In the genomic region with DNA sequence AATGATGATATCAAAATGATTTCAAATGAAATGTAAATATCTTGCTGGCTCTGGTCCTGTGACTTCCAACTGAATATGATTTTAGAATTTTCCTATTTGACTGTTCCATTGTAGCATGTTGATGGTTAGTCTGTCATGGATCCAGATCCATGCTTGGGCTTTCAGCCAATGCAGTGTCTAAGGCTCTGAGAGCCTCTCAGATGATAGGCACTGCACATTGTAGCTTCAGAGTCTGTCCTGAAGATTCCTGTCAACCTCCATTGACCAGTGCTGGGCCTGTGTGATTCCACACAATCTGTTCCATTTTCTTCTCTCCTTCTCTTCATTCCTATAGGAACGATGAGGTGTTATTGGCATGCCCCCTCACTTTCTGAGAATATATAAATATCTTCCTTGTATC, we compare ENCODE assay signal across 15 mouse cellular contexts.
DNase-seq lines count a peak whose midpoint lies in the region; ATAC-seq and TF ChIP-seq lines count a peak whose summit lies in the region.
"Had no signal": no experiment of that assay in that cellular context is flagged by ENCODE, and none has a peak within 500 bp of the region (broad histone marks: within the 10 kb centered on the region; RNA-seq: fewer than 3 reads in every experiment).

No protein-coding gene starts in this region.

- H3K4me1 ChIP-seq in heart, embryonic 11.5 days (ENCODE audit: control insufficient read depth, insufficient read depth, low read length): no peaks in the 10 kb centered on the region
- H3K4me1 ChIP-seq in lung, embryonic 16.5 days (replicated peaks; ENCODE audit: control insufficient read depth, insufficient read depth, low read length): peaks cover 4% of the 10 kb centered on the region; the same call in 1 of the 2 replicates
- H3K4me1 ChIP-seq in kidney, embryonic 16.5 days (ENCODE audit: insufficient read depth, low read length): no peaks in the 10 kb centered on the region
- H3K4me1 ChIP-seq: embryonic facial prominence, embryonic 12.5 days; forebrain, embryonic 15.5 days had no signal

- intact Hi-C loops in left cerebral cortex, adult 2 months (cut with DNase I): no loop called here

- no peak for TF ChIP-seq POLR2A in brain, embryonic 14.5 days (IDR thresholded peaks at IDR 0.05; ENCODE audit: borderline replicate concordance, extremely low read depth, insufficient read depth, insufficient read length, poor library complexity, severe bottlenecking)

- H3K9ac ChIP-seq in heart, embryonic 11.5 days (ENCODE audit: low read depth, low read length): no peak overlapping the region
- no peak overlapping the region for H3K9ac ChIP-seq in lung, embryonic 16.5 days (ENCODE audit: low read length)
- no peak overlapping the region for H3K9ac ChIP-seq in kidney, embryonic 16.5 days (replicated peaks; ENCODE audit: low read length)
- H3K9ac ChIP-seq: embryonic facial prominence, embryonic 12.5 days; forebrain, embryonic 15.5 days; heart, embryonic 13.5 days; hindbrain, embryonic 14.5 days had no signal

- WGBS in heart, embryonic 11.5 days (ENCODE audit: insufficient replicate concordance): 90% methylated on average over 1 of the region's 1 CpGs
- WGBS in lung, embryonic 16.5 days: 50% methylated on average over 1 of the region's 1 CpGs
- WGBS in kidney, embryonic 16.5 days: 96% methylated on average over 1 of the region's 1 CpGs

- no peak overlapping the region for H3K4me2 ChIP-seq in heart, embryonic 11.5 days
- no peak overlapping the region for H3K4me2 ChIP-seq in lung, embryonic 16.5 days (ENCODE audit: low read depth, low read length)
- H3K4me2 ChIP-seq in kidney, embryonic 16.5 days (replicated peaks; ENCODE audit: low read depth, low read length): no peak overlapping the region
- H3K4me2 ChIP-seq: embryonic facial prominence, embryonic 12.5 days; forebrain, embryonic 15.5 days; heart, embryonic 13.5 days; hindbrain, embryonic 14.5 days had no signal

- peak; percentile 8 to 27 for DNase-seq in heart, adult 18-20 months
- no peak for DNase-seq in left cerebral cortex, adult 2 months (ENCODE audit: extremely low spot score in 1 of 2, low spot score in 2 of 2)
- DNase-seq in left cerebral cortex, adult 18-20 months (ENCODE audit: low spot score in 2 of 2): no peak
- DNase-seq in lung, postnatal 25 days (ENCODE audit: low spot score): no peak
- DNase-seq in brain, embryonic 14.5 days (ENCODE audit: low read depth): peak; percentile 39
- DNase-seq: adrenal gland, postnatal 10 days; gastrocnemius, postnatal 36 days; heart, adult 2 months had no signal

- no peak overlapping the region for H3K4me3 ChIP-seq in heart, embryonic 11.5 days (ENCODE audit: low read depth, low read length)
- H3K4me3 ChIP-seq in left cerebral cortex, adult 2 months: no peak overlapping the region
- no peak overlapping the region for H3K4me3 ChIP-seq in lung, embryonic 16.5 days (ENCODE audit: low read length)
- no peak overlapping the region for H3K4me3 ChIP-seq in kidney, embryonic 16.5 days (ENCODE audit: low read length)
- H3K4me3 ChIP-seq: embryonic facial prominence, embryonic 12.5 days; forebrain, embryonic 15.5 days; heart, adult 2 months; heart, embryonic 13.5 days had no signal

- no peak for ATAC-seq in heart, embryonic 11.5 days (replicated peaks; ENCODE audit: insufficient number of reproducible peaks, low FRiP score, low TSS enrichment)
- peak; percentile 93 for ATAC-seq in lung, embryonic 16.5 days (ENCODE audit: low read depth)
- ATAC-seq in kidney, embryonic 16.5 days (ENCODE audit: low FRiP score, low TSS enrichment): no peak
- ATAC-seq: forebrain, embryonic 15.5 days had no signal

- no peaks in the 10 kb centered on the region for H3K36me3 ChIP-seq in heart, embryonic 11.5 days (ENCODE audit: control insufficient read depth, insufficient read depth, low read length)
- no peaks in the 10 kb centered on the region for H3K36me3 ChIP-seq in lung, embryonic 16.5 days (ENCODE audit: control insufficient read depth, insufficient read depth, low read length)
- H3K36me3 ChIP-seq in kidney, embryonic 16.5 days (ENCODE audit: insufficient read depth, low read length): no peaks in the 10 kb centered on the region
- H3K36me3 ChIP-seq: embryonic facial prominence, embryonic 12.5 days; forebrain, embryonic 15.5 days had no signal

- no peaks in the 10 kb centered on the region for H3K9me3 ChIP-seq in heart, embryonic 11.5 days (replicated peaks; ENCODE audit: control insufficient read depth, low read length)
- H3K9me3 ChIP-seq in lung, embryonic 16.5 days (ENCODE audit: control insufficient read depth, low read length): no peaks in the 10 kb centered on the region
- H3K9me3 ChIP-seq in kidney, embryonic 16.5 days (ENCODE audit: low read length): no peaks in the 10 kb centered on the region
- H3K9me3 ChIP-seq: embryonic facial prominence, embryonic 12.5 days; forebrain, embryonic 15.5 days; heart, embryonic 13.5 days had no signal

- no peaks in the 10 kb centered on the region for H3K27me3 ChIP-seq in heart, embryonic 11.5 days (ENCODE audit: control insufficient read depth, insufficient read depth, low read length)
- no peaks in the 10 kb centered on the region for H3K27me3 ChIP-seq in lung, embryonic 16.5 days (ENCODE audit: control insufficient read depth, insufficient read depth, low read depth, low read length)
- H3K27me3 ChIP-seq in kidney, embryonic 16.5 days (ENCODE audit: insufficient read depth, low read length): no peaks in the 10 kb centered on the region
- H3K27me3 ChIP-seq: embryonic facial prominence, embryonic 12.5 days; forebrain, embryonic 15.5 days; heart, embryonic 13.5 days had no signal

- TF ChIP-seq CTCF in left cerebral cortex, adult 2 months (IDR thresholded peaks at IDR 0.05): no peak
- TF ChIP-seq CTCF in brain, embryonic 14.5 days (IDR thresholded peaks at IDR 0.05; ENCODE audit: borderline replicate concordance, extremely low read depth, insufficient read depth, insufficient read length): no peak

- H3K27ac ChIP-seq in heart, embryonic 11.5 days (ENCODE audit: low read depth, low read length): no peak overlapping the region
- 0 out of 2 replicates have a peak overlapping the region, but pooled peaks have one; percentile 15 for H3K27ac ChIP-seq in left cerebral cortex, adult 2 months
- H3K27ac ChIP-seq in lung, embryonic 16.5 days (ENCODE audit: low read length): no peak overlapping the region
- H3K27ac ChIP-seq in kidney, embryonic 16.5 days (ENCODE audit: low read length): no peak overlapping the region
- H3K27ac ChIP-seq: embryonic facial prominence, embryonic 12.5 days; forebrain, embryonic 15.5 days; heart, adult 2 months; heart, embryonic 13.5 days; hindbrain, embryonic 14.5 days had no signal

Comparison
In these comparisons a context has a peak if more than half of its experiments do, and no peak if none do; other contexts are left out.
1. DNase-seq: peak in heart, adult 18-20 months (2 of 2) and brain, embryonic 14.5 days (single experiment); none in left cerebral cortex, adult 2 months (0 of 2), left cerebral cortex, adult 18-20 months (0 of 2) and lung, postnatal 25 days (single experiment).